Mouse (Mus musculus): ENCODE results near the gene Mtmr3. TPM values are rescaled to one million over a fixed set of nuclear protein-coding genes. Genes with fewer than 3 reads are reported as not detected.

Mtmr3 gene
- polyA plus RNA-seq, 1 experiment: 44.1 TPM

DNA sequence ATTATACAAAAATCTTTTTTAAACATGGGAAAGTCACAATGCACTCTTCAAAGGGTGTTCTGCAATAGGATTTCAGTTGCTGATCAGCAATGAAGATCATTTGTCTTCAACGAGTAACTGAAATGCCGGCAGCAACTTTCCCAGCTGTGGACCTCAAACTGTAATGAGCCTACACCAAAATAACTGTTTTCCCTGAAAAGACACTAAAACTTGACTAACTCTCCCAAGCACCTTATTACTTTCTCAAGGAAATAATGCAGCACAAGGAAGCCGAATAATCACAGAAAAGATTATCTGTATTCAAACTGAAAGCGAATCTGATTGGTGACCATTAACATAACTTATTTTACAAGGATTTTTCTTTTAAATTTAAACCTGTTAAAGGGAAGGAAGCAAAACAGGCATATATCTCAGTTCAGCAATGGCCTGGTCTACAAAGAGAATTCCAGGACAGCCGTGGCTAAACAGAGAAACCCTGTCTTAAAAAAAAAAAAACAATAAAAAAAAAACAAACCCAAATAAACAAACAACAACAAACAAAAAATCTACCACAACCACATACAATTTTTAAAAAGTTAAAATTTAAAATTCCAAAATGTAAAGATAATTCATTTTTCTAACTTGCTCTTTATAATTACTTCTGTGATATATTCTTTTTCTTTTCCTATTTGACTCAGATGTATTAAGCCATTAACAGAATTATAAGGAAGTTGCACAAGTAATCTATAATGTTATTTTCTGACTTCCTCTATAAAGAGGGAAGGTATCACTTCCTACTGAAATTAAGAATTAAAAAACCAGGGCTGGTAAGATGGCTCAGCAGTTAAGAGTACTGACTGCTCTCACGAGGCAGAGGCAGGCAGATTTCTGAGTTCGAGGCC lies 50.7 kb downstream of the Mtmr3 start:
- Histone ChIP-seq H3K4me3 (replicated peaks; ENCODE audit: extremely low read depth, low read depth, low read length) (no peak overlapping the region), H3K4me1 (ENCODE audit: control insufficient read depth, insufficient read depth, low read length) (peaks cover 6% of the 10 kb centered on the region)
- DNase-seq: no peak
- WGBS: 74% methylated on average over 7 of the region's 7 CpGs
- TF ChIP-seq POLR2A (IDR thresholded peaks at IDR 0.05; ENCODE audit: borderline replicate concordance, extremely low read depth, low read depth, low read length): no peak
- no peak for TF ChIP-seq CTCF (IDR thresholded peaks at IDR 0.05; ENCODE audit: insufficient read depth, low read length)

DNA sequence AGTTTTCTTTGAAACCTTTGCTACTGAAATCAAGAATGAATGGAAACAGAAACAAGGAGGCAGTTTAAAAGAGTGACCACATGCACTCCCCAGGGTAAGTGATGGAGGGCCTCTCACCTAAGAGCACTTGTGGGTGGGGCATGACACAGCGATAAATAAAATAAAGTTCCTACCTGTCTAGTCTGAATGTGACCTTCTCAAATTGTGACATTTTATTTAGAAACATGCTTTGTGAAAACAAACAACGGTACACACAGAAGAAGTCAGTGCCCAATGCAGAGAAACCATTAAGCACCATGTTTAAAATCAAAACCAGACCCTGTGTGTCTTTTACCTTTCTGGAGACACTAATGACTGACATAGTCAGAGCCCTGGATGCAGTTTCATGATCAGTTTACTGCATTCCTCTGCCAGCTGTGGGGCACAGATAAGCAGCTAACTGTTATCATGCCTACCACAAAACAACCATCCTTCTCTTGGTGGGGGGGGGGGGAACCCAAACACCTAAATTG lies 51.6 kb downstream of the Mtmr3 start:
- Histone ChIP-seq H3K4me3 (replicated peaks; ENCODE audit: extremely low read depth, low read depth, low read length) (no peak overlapping the region), H3K4me1 (ENCODE audit: control insufficient read depth, insufficient read depth, low read length) (peaks cover 6% of the 10 kb centered on the region)
- no peak for DNase-seq
- TF ChIP-seq CTCF (IDR thresholded peaks at IDR 0.05; ENCODE audit: insufficient read depth, low read length): no peak
- TF ChIP-seq POLR2A (IDR thresholded peaks at IDR 0.05; ENCODE audit: borderline replicate concordance, extremely low read depth, low read depth, low read length): no peak
- WGBS: 77% methylated on average over 2 of the region's 2 CpGs

DNA sequence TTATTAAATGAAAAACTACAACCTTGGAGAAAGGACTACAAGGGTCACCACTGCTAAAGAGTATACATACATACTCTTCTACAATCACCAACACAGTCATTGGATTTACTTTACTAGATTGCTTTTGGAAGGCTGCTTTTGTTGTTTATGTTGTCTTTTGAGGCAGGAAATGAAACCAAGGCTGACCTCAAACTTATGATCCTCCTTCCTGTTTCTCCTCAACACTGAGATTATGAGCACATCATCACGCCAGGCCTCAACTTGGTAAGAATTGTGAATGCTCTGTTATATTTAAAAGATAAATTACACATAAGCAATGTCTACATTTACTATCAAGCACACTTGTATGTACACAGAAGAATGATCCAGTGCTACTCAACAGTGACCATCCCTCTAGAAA lies 58.0 kb downstream of the Mtmr3 start:
- WGBS: 35% methylated on average over 1 of the region's 1 CpGs
- no peak overlapping the region for H3K4me3 ChIP-seq (replicated peaks; ENCODE audit: extremely low read depth, low read depth, low read length)
- H3K4me1 ChIP-seq (ENCODE audit: control insufficient read depth, insufficient read depth, low read length): peaks cover 7% of the 10 kb centered on the region
- no peak for DNase-seq
- TF ChIP-seq POLR2A (IDR thresholded peaks at IDR 0.05; ENCODE audit: borderline replicate concordance, extremely low read depth, low read depth, low read length) (no peak), CTCF (IDR thresholded peaks at IDR 0.05; ENCODE audit: insufficient read depth, low read length) (no peak)

DNA sequence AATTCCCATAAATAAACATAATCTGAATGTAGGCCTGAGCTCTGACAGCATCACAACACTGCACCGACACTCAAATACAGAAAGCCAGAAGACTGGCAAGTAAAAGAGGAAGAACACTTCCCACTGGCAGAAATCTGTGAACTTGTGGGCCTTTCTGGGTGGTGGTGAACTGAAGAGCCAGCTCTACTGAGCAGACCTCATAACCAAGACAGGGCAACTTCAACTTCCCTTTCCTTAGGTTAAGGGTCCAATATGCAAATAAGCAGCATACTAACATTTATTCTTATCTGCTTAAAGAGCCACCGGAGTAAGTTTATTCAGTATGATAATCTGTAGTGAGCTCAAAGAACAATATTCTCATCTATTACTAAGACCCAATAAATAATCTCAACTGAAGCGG lies 67.5 kb downstream of the Mtmr3 start:
- 80% methylated on average over 3 of the region's 3 CpGs for WGBS

DNA sequence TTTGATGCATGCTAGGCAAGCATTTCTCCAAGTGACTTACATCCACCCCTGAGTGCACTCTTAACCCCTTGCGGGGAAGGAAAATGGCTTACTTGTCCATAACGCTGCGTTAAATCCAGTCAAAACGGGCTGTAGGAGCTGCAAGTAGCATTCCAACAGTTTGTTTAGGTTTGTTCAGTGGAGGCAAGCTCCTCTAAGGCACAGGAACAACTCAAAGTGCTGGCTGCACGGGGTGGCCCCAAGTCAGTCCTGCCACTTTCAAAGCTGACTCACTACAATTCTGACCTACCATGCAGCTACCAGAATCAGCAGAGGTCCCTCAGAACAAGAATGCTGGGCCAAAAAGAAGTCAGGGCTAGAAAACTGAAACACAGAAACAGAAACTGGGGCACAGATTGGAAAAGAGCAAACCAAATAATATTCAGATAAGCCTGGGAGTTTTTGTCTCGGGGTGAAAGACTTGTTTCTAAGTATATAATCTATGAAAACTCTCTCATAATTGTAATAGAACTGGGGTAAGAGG lies 72.5 kb downstream of the Mtmr3 start:
- 74% methylated on average over 6 of the region's 6 CpGs for WGBS
- Histone ChIP-seq H3K4me1 (ENCODE audit: control insufficient read depth, insufficient read depth, low read length) (no peaks in the 10 kb centered on the region), H3K4me3 (replicated peaks; ENCODE audit: extremely low read depth, low read depth, low read length) (no peak overlapping the region)
- TF ChIP-seq POLR2A (IDR thresholded peaks at IDR 0.05; ENCODE audit: borderline replicate concordance, extremely low read depth, low read depth, low read length) (no peak), CTCF (IDR thresholded peaks at IDR 0.05; ENCODE audit: insufficient read depth, low read length) (no peak)
- no peak for DNase-seq

More for the DNA sequence above, 67.5 kb downstream of the Mtmr3 start:
- Histone ChIP-seq H3K4me3 (replicated peaks; ENCODE audit: extremely low read depth, low read depth, low read length) (no peak overlapping the region), H3K4me1 (ENCODE audit: control insufficient read depth, insufficient read depth, low read length) (peaks cover 3% of the 10 kb centered on the region)
- TF ChIP-seq POLR2A (IDR thresholded peaks at IDR 0.05; ENCODE audit: borderline replicate concordance, extremely low read depth, low read depth, low read length) (no peak), CTCF (IDR thresholded peaks at IDR 0.05; ENCODE audit: insufficient read depth, low read length) (no peak)
- DNase-seq: no peak

DNA sequence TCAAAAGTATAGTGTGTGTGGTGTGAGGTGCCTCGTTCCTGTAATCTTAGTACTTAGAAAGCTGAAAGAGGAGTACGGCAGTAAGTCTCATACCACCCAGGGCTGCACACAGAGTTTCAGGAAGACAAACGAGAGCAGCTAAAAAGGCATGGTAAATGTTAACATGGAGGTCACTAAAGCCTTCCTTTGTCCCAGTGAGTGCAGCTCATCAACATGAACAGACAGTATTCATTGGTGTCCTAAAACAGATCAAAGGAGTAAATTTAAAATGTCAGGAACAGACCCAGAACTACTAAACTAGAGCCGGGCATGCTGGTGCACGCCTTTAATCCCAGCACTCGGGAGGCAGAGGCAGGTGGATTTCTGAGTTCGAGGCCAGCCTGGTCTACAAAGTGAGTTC lies 75.7 kb downstream of the Mtmr3 start:
- 85% methylated on average over 7 of the region's 7 CpGs for WGBS
- DNase-seq: no peak
- Histone ChIP-seq H3K4me1 (ENCODE audit: control insufficient read depth, insufficient read depth, low read length) (no peaks in the 10 kb centered on the region), H3K4me3 (replicated peaks; ENCODE audit: extremely low read depth, low read depth, low read length) (no peak overlapping the region)
- TF ChIP-seq CTCF (IDR thresholded peaks at IDR 0.05; ENCODE audit: insufficient read depth, low read length) (no peak), POLR2A (IDR thresholded peaks at IDR 0.05; ENCODE audit: borderline replicate concordance, extremely low read depth, low read depth, low read length) (no peak)

DNA sequence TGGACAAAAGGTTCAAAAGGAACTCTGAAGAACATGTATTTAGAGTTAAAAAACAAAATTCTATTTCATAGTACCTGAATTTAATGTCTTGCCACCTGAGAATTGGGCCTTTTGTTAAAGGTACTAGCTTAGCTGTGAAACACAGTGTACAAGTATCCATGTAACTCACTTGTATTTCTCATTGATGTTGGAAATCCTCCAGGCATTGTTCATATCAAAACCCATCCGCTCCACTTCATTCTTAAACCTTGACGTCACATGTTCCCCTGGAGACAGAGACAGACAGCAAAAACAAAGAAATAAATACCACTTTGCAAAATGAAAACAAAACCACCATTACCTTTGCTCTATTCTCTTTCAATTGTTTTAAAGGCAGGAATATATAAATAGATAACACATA lies 87.2 kb downstream of the Mtmr3 start:
- peaks cover 3% of the 10 kb centered on the region; the same call in 1 of the 2 replicates for H3K4me1 ChIP-seq (ENCODE audit: control insufficient read depth, insufficient read depth, low read length)
- no peak for TF ChIP-seq CTCF (IDR thresholded peaks at IDR 0.05; ENCODE audit: insufficient read depth, low read length)
- no peak for TF ChIP-seq POLR2A (IDR thresholded peaks at IDR 0.05; ENCODE audit: borderline replicate concordance, extremely low read depth, low read depth, low read length)
- 32% methylated on average over 2 of the region's 2 CpGs for WGBS
- no peak for DNase-seq
- no peak overlapping the region for H3K4me3 ChIP-seq (replicated peaks; ENCODE audit: extremely low read depth, low read depth, low read length)

DNA sequence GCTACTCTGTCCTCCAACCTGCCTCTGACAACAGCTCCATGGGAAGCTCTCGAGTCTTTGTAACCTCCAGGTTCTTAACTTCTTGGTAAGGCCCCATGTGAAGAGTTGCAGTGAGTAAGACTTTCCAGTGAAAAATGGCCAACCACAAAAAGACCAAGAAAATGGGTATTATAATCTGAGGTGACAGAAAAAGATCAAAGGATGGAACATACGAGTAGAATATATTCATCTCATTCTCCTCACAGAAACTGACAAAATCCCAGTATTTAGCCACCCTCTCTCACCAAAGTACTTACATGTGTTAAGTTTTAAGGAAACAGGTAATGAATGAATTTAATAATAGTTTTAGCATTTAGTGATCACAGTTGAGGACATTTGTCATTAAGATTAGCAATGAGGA lies 88.2 kb downstream of the Mtmr3 start:
- no peak overlapping the region for H3K4me3 ChIP-seq (replicated peaks; ENCODE audit: extremely low read depth, low read depth, low read length)
- H3K4me1 ChIP-seq (ENCODE audit: control insufficient read depth, insufficient read depth, low read length): peaks cover 3% of the 10 kb centered on the region; the same call in 1 of the 2 replicates
- DNase-seq: no peak
- TF ChIP-seq CTCF (IDR thresholded peaks at IDR 0.05; ENCODE audit: insufficient read depth, low read length) (no peak), POLR2A (IDR thresholded peaks at IDR 0.05; ENCODE audit: borderline replicate concordance, extremely low read depth, low read depth, low read length) (no peak)
- 88% methylated on average over 2 of the region's 2 CpGs for WGBS

DNA sequence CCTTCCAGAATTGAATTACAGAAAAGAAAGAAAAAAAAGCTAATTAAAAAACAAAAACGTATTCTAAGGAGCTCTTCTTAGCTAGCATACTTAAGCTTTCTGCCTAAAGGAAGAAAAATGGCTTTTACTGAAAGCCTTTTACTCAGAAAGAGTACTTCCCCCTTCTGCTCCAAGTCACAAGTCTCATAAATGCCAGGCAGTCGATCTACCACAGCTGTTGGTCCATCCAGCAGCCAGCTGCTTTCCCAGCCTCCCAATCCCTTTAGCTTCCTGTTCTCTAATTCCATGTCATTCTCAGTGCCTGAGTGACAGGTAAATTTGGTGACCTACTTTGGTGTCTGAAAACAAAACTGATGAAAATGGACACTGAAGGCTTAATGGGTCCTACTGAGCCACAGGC lies 92.5 kb downstream of the Mtmr3 start:
- no peak overlapping the region for H3K4me3 ChIP-seq (replicated peaks; ENCODE audit: extremely low read depth, low read depth, low read length)
- H3K4me1 ChIP-seq (ENCODE audit: control insufficient read depth, insufficient read depth, low read length): peaks cover 6% of the 10 kb centered on the region
- no peak for TF ChIP-seq CTCF (IDR thresholded peaks at IDR 0.05; ENCODE audit: insufficient read depth, low read length)
- no peak for TF ChIP-seq POLR2A (IDR thresholded peaks at IDR 0.05; ENCODE audit: borderline replicate concordance, extremely low read depth, low read depth, low read length)
- WGBS: 52% methylated on average over 2 of the region's 2 CpGs
- no peak for DNase-seq

Measured in lung, adult 2 months (tissue).